Mouse (Mus musculus): Measurements from ENCODE around the gene St6galnac3. TPM values are rescaled to one million over a fixed set of nuclear protein-coding genes. Genes with fewer than 3 reads are reported as not detected.

St6galnac3 gene
- polyA plus RNA-seq, 1 experiment from 2014 or later, result 26.6 TPM

DNA sequence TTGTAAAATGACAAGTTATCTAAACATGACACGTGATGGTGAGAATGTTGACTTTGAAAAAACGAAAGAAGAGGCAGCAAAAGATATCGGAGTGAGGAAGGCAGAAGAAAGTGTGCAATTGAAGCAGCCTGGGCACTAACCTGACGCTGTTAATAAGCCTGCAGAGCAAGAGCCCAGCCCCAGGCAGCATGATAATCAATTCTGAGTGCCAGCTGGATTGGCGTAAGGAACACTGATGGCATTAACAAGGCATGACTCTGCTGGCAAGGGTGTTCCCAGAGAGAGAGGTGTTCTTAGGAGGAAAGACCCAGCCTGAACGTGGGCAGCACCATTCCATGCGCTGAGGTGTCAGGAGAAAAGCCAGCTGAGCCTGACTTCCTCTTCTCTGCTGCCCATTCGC, 525.7 kb downstream of the St6galnac3 start:
- peak; percentile 54 for DNase-seq

DNA sequence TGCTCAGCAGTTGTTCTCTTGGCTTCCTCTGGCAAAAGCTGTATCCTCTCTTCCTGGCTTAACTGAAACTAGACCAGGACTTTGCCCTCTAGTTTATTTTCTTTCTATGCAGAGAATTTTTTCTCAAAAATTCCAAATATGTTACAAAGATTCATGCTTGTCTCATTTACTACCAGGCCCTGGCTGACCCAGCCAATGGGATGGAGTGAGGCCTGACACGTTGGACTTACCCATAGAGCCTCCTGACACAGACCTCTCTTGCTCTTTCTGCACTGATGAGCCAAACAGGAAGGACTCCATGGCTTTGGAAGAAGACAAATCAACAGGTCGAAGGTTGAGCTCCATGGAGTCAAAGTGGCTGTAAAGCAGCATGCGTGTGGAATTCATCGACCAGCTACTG, 526.5 kb downstream of the St6galnac3 start:
- DNase-seq (no peak), ATAC-seq (ENCODE audit: low FRiP score, low TSS enrichment) (no peak)
- Histone ChIP-seq H3K4me1 (ENCODE audit: control insufficient read depth, insufficient read depth, low read length) (peaks cover 5% of the 10 kb centered on the region; the same call in 1 of the 2 replicates), H3K4me3 (replicated peaks; ENCODE audit: low read depth, low read length) (no peak overlapping the region), H3K27ac (replicated peaks; ENCODE audit: low read depth, low read length) (no peak overlapping the region), H3K36me3 (ENCODE audit: control insufficient read depth, insufficient read depth, low read length) (no peaks in the 10 kb centered on the region), H3K9me3 (ENCODE audit: control insufficient read depth, low read length) (no peaks in the 10 kb centered on the region), H3K27me3 (ENCODE audit: control insufficient read depth, insufficient read depth, low read length) (no peaks in the 10 kb centered on the region), H3K4me2 (ENCODE audit: low read length) (no peak overlapping the region), H3K9ac (replicated peaks; ENCODE audit: low read length) (no peak overlapping the region)
- WGBS, result 81% methylated on average over 4 of the region's 4 CpGs

More for the DNA sequence above, 525.7 kb downstream of the St6galnac3 start:
- H3K9ac ChIP-seq (replicated peaks; ENCODE audit: low read length), result no peak overlapping the region
- H3K27me3 ChIP-seq (ENCODE audit: control insufficient read depth, insufficient read depth, low read length), result no peaks in the 10 kb centered on the region
- H3K4me3 ChIP-seq (replicated peaks; ENCODE audit: low read depth, low read length), result no peak overlapping the region
- 0 out of 2 replicates have a peak overlapping the region, but pooled peaks have one; percentile 10 for H3K27ac ChIP-seq (replicated peaks; ENCODE audit: low read depth, low read length)
- H3K36me3 ChIP-seq (ENCODE audit: control insufficient read depth, insufficient read depth, low read length), result no peaks in the 10 kb centered on the region
- H3K9me3 ChIP-seq (ENCODE audit: control insufficient read depth, low read length), result no peaks in the 10 kb centered on the region
- H3K4me1 ChIP-seq (ENCODE audit: control insufficient read depth, insufficient read depth, low read length), result peaks cover 5% of the 10 kb centered on the region; the same call in 1 of the 2 replicates
- WGBS, result 64% methylated on average over 8 of the region's 8 CpGs
- ATAC-seq (ENCODE audit: low FRiP score, low TSS enrichment), result no peak
- no peak overlapping the region for H3K4me2 ChIP-seq (ENCODE audit: low read length)

DNA sequence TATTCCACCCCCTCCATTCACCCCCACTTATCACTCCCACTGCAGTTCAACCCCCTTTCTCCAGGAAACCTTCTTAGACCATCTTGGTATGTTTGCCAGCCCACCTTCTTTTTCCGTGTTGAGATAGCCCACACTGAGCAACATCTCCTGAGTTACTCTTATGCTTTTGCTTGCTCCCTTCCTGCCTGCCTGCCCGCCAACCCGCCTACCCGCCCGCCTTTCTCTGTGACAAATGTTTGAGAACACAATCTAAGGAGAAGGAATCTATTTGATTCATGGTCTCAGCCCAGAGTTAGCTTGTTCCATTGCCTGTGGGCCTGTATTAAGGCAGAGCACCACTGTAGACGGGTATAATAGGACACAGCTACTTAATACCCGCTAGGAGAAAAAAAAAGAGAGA, 531.9 kb downstream of the St6galnac3 start:
- no peak overlapping the region for H3K4me2 ChIP-seq (ENCODE audit: low read length)
- 82% methylated on average over 7 of the region's 7 CpGs for WGBS
- H3K27ac ChIP-seq (replicated peaks; ENCODE audit: low read depth, low read length), result no peak overlapping the region
- no peaks in the 10 kb centered on the region for H3K36me3 ChIP-seq (ENCODE audit: control insufficient read depth, insufficient read depth, low read length)
- H3K9ac ChIP-seq (replicated peaks; ENCODE audit: low read length), result no peak overlapping the region
- no peak for DNase-seq
- H3K9me3 ChIP-seq (ENCODE audit: control insufficient read depth, low read length), result no peaks in the 10 kb centered on the region
- H3K4me1 ChIP-seq (ENCODE audit: control insufficient read depth, insufficient read depth, low read length), result no peaks in the 10 kb centered on the region
- no peak for ATAC-seq (ENCODE audit: low FRiP score, low TSS enrichment)
- no peak overlapping the region for H3K4me3 ChIP-seq (replicated peaks; ENCODE audit: low read depth, low read length)
- no peaks in the 10 kb centered on the region for H3K27me3 ChIP-seq (ENCODE audit: control insufficient read depth, insufficient read depth, low read length)

DNA sequence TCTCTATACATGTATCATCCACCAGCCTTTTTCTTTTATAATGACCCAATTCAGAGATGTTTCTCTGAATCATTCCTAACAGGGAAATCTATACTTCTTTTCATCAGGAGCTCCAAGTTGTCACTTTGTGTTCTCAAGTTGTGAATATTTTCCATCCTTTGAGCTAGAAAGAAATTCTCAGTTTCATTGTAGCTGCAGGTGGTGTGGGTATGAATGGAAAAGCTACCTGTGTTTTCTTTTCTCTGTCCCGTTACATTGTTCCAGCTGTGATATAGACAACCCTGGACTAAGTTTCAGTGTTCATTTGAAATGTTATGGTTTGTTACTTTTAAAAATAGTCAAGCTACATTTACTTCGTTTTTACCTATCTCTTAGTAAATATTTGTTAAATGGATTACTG, 534.2 kb downstream of the St6galnac3 start:
- H3K9ac ChIP-seq (replicated peaks; ENCODE audit: low read length), result no peak overlapping the region
- ATAC-seq (ENCODE audit: low FRiP score, low TSS enrichment) (no peak), DNase-seq (no peak)
- H3K27me3 ChIP-seq (ENCODE audit: control insufficient read depth, insufficient read depth, low read length), result no peaks in the 10 kb centered on the region
- H3K9me3 ChIP-seq (ENCODE audit: control insufficient read depth, low read length), result no peaks in the 10 kb centered on the region
- 81% methylated on average over 2 of the region's 2 CpGs for WGBS
- no peak overlapping the region for H3K4me2 ChIP-seq (ENCODE audit: low read length)
- no peak overlapping the region for H3K4me3 ChIP-seq (replicated peaks; ENCODE audit: low read depth, low read length)
- H3K36me3 ChIP-seq (ENCODE audit: control insufficient read depth, insufficient read depth, low read length), result no peaks in the 10 kb centered on the region
- no peaks in the 10 kb centered on the region for H3K4me1 ChIP-seq (ENCODE audit: control insufficient read depth, insufficient read depth, low read length)
- no peak overlapping the region for H3K27ac ChIP-seq (replicated peaks; ENCODE audit: low read depth, low read length)

DNA sequence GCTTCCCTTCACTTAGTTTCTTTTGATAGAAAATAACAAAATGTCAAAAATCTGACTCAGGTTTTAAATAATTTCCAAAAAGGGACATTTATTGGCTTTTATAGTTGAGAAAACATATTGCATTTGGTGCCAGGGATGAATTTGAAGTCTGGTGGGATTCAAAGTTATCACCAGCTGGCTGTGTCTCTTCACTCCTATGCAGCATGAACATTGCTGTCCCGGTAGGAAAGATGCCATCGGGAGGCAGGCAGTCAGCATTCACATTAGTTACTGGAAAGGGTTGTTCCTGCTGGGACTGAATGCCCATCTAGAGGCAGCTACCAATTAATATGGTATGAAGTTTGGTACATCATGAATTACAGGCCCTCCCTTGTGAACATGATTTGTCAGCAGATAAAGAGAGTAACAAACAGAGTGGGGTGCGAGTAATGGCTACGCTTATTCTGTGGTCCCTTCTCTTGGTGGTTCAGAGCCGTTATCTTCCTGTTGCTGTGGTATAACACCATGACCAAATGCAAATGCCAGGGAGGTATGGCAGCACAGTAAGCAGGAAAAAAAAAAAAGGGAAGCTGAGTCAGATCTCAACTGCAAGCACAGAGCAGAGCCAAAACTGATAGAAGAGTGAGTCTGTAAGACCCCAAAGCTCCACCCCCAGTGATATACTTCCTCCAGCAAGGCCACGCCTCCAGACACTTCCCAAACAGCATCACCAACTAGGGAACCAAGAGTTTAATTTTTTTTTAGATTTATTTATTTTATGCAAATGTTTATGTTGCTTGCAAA, 535.1 kb downstream of the St6galnac3 start:
- Histone ChIP-seq H3K36me3 (ENCODE audit: control insufficient read depth, insufficient read depth, low read length) (no peaks in the 10 kb centered on the region), H3K4me2 (ENCODE audit: low read length) (no peak overlapping the region), H3K9me3 (ENCODE audit: control insufficient read depth, low read length) (no peaks in the 10 kb centered on the region), H3K9ac (replicated peaks; ENCODE audit: low read length) (no peak overlapping the region), H3K27me3 (ENCODE audit: control insufficient read depth, insufficient read depth, low read length) (no peaks in the 10 kb centered on the region), H3K4me3 (replicated peaks; ENCODE audit: low read depth, low read length) (no peak overlapping the region), H3K27ac (replicated peaks; ENCODE audit: low read depth, low read length) (no peak overlapping the region), H3K4me1 (ENCODE audit: control insufficient read depth, insufficient read depth, low read length) (no peaks in the 10 kb centered on the region)
- DNase-seq, result no peak
- WGBS, result 89% methylated on average over 6 of the region's 6 CpGs
- ATAC-seq (ENCODE audit: low FRiP score, low TSS enrichment), result no peak

DNA sequence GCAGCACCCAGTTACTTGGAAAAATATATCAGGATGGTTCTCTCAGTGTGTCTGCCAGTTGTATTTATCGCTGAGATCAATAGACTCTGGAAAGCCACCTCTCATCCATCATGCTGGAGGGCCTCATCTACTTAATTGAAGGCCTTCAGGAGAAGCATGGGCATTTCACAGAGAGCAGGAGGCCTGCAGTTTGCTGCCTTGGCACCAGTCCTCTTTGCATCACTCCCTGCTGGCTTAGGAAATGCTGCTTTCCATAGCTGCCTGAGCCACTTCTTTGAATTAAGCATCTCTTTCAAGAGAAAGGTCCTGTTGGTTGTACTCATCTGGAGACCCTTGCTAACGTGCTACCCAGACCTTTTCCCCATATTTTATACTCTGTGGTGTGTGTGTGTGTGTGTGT, 536.8 kb downstream of the St6galnac3 start:
- no peak for ATAC-seq (ENCODE audit: low FRiP score, low TSS enrichment)
- H3K27ac ChIP-seq (replicated peaks; ENCODE audit: low read depth, low read length), result no peak overlapping the region
- H3K4me3 ChIP-seq (replicated peaks; ENCODE audit: low read depth, low read length), result no peak overlapping the region
- no peaks in the 10 kb centered on the region for H3K36me3 ChIP-seq (ENCODE audit: control insufficient read depth, insufficient read depth, low read length)
- DNase-seq, result no peak
- H3K27me3 ChIP-seq (ENCODE audit: control insufficient read depth, insufficient read depth, low read length), result no peaks in the 10 kb centered on the region
- H3K9ac ChIP-seq (replicated peaks; ENCODE audit: low read length), result no peak overlapping the region
- no peak overlapping the region for H3K4me2 ChIP-seq (ENCODE audit: low read length)
- H3K4me1 ChIP-seq (ENCODE audit: control insufficient read depth, insufficient read depth, low read length), result no peaks in the 10 kb centered on the region
- WGBS, result 82% methylated on average over 2 of the region's 2 CpGs
- H3K9me3 ChIP-seq (ENCODE audit: control insufficient read depth, low read length), result no peaks in the 10 kb centered on the region

DNA sequence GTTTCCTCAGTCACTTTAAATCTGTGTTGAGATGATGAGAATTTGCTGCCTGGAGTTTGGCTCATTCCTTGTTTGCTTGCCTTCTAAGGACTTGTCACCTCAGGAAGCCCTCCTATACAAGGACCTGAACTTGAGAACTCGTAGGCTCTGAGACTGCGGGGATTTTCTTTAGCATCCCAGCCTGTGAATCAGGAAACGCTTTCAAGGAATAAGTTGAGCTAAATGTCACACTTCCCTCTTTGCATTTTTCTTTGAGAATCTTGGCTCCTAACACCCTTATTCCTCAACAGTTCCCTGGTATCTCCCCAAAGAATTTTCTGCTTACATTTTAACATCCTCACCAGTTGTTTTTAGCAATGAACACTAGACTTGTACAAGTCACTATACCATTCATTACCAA, 539.9 kb downstream of the St6galnac3 start:
- 80% methylated on average over 3 of the region's 3 CpGs for WGBS
- no peak for DNase-seq
- H3K4me1 ChIP-seq (ENCODE audit: control insufficient read depth, insufficient read depth, low read length), result no peaks in the 10 kb centered on the region
- H3K4me3 ChIP-seq (replicated peaks; ENCODE audit: low read depth, low read length), result no peak overlapping the region
- no peaks in the 10 kb centered on the region for H3K36me3 ChIP-seq (ENCODE audit: control insufficient read depth, insufficient read depth, low read length)
- no peak for ATAC-seq (ENCODE audit: low FRiP score, low TSS enrichment)
- no peaks in the 10 kb centered on the region for H3K27me3 ChIP-seq (ENCODE audit: control insufficient read depth, insufficient read depth, low read length)
- H3K9ac ChIP-seq (replicated peaks; ENCODE audit: low read length), result no peak overlapping the region
- no peaks in the 10 kb centered on the region for H3K9me3 ChIP-seq (ENCODE audit: control insufficient read depth, low read length)
- no peak overlapping the region for H3K4me2 ChIP-seq (ENCODE audit: low read length)
- no peak overlapping the region for H3K27ac ChIP-seq (replicated peaks; ENCODE audit: low read depth, low read length)

DNA sequence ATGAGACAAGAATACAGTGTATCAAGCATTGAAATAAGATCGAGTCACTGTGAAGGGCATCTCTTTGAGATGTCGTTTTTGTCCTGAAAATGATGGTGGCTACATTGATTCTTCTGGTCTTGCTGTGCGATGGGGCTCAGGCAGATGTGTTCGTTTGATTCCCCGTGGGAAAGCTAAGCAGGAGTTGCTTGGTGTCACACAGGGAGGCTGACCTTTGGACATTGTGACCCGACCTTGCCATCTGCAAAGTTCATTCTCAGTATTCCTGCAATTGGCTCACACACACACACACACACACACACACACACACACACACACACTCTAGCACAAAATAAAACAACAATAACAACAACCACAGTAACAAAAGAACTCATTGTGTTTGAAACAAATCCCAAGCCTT, 543.7 kb downstream of the St6galnac3 start:
- Histone ChIP-seq H3K4me2 (ENCODE audit: low read length) (no peak overlapping the region), H3K9me3 (ENCODE audit: control insufficient read depth, low read length) (no peaks in the 10 kb centered on the region), H3K27ac (replicated peaks; ENCODE audit: low read depth, low read length) (no peak overlapping the region), H3K27me3 (ENCODE audit: control insufficient read depth, insufficient read depth, low read length) (no peaks in the 10 kb centered on the region), H3K4me3 (replicated peaks; ENCODE audit: low read depth, low read length) (no peak overlapping the region), H3K9ac (replicated peaks; ENCODE audit: low read length) (no peak overlapping the region), H3K36me3 (ENCODE audit: control insufficient read depth, insufficient read depth, low read length) (no peaks in the 10 kb centered on the region), H3K4me1 (ENCODE audit: control insufficient read depth, insufficient read depth, low read length) (no peaks in the 10 kb centered on the region)
- ATAC-seq (ENCODE audit: low FRiP score, low TSS enrichment) (no peak), DNase-seq (no peak)
- 40% methylated on average over 6 of the region's 6 CpGs for WGBS

DNA sequence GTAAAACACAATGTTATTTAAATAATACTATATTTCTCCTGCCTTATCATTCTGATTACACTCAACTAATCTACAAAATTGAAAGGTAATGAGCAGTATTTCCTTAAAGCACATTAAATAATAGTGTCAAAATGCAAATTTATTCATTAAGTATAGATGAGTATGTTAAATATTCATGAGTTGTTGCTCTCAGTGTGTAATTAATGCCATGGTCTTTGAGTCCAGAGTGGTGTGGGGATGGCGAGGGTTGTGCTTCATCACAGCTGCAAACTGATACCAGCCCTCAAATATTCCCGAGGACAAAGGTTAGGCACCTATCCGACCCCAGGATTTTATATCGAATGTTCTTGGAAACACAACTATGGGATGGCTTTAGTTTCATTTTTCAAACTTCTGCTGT, 548.2 kb downstream of the St6galnac3 start:
- Histone ChIP-seq H3K4me2 (ENCODE audit: low read length) (no peak overlapping the region), H3K27me3 (ENCODE audit: control insufficient read depth, insufficient read depth, low read length) (no peaks in the 10 kb centered on the region), H3K36me3 (ENCODE audit: control insufficient read depth, insufficient read depth, low read length) (no peaks in the 10 kb centered on the region), H3K27ac (replicated peaks; ENCODE audit: low read depth, low read length) (peak overlapping the region; percentile 73; the same call in 1 of the 2 replicates), H3K9ac (replicated peaks; ENCODE audit: low read length) (no peak overlapping the region), H3K9me3 (ENCODE audit: control insufficient read depth, low read length) (no peaks in the 10 kb centered on the region), H3K4me3 (replicated peaks; ENCODE audit: low read depth, low read length) (no peak overlapping the region), H3K4me1 (ENCODE audit: control insufficient read depth, insufficient read depth, low read length) (no peaks in the 10 kb centered on the region)
- peak; percentile 22 for DNase-seq
- ATAC-seq (ENCODE audit: low FRiP score, low TSS enrichment), result peak; percentile 46; the same call in 1 of the 2 replicates
- 70% methylated on average over 4 of the region's 4 CpGs for WGBS

All from midbrain, embryonic 14.5 days (tissue).